Mouse (Mus musculus) left cerebral cortex, adult 9 months (tissue): ENCODE results near the gene Cstb.
"Not testable (repeated sequence)": the region's sequence is repeated elsewhere in the genome, so short reads cannot be mapped to it uniquely, and the experiment has no call there.

Source experiments
- DNase-seq, 2 experiments: peaks; one replicate each; pipeline ENCODE4 v3.0.0; 2022; ENCODE audit warnings: low spot score in 2 of 2

The Cstb gene

DNA sequence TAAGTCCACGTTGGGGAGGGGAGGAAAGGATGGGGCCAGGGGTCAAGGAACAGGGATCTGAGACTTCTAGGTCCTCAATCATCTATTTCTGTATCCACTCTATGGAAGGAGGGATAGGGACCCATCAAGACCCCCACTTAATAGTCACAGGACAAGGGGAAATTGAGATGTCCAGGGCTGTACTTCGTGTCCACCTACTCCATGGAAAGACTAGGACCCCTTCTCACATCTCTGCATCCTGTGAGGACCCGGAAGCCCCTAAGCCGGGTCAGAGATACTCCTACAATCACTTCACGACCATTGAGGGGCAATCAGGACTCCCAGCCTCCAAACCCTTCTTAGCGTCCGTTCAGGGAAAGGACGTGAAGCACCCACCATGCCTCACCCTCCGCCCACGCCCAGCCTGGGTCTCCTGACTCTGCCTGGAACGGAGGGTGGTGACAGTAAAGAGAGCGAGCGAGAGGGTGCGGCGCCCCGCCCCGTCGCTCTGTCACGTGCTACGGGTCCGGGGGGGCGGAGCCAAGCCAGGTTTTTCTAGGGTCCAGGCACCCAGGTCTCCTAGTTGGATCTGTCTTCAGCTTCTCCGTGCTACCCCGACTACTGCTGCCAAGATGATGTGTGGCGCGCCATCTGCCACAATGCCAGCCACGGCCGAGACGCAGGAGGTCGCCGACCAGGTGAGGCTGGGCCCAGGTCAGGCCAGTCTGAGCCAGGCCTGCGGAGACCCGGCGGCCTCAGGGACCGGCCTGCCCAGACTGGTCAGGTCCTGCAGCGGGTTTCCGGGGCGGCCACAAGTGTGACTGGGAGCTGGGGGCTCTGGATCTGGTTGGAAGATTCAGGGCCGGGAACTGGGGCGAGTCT is at the start of gene Cstb:
TSS of gene Cstb (plus strand) at position 489 of the 861 bp plus-strand sequence.
- DNase-seq, result peak; percentile 67 to 84

DNA sequence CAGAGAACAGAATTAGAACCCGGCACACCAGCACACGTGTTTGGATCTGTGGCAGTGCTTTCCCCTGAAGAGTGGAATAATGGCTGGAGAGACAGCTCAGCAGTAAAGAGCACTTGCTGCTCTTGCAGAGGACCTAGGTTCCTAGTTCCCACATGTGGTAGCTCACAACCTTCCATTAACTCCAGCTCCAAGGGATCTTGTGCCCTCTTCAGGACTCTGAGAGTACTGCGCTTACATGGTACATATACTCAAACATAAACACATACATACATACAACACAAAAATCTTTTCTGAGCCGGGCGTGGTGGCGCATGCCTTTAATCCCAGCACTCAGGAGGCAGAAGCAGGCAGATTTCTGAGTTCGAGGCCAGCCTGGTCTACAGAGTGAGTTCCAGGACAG is 47.0 kb upstream of the Cstb start:
- no peak for DNase-seq

DNA sequence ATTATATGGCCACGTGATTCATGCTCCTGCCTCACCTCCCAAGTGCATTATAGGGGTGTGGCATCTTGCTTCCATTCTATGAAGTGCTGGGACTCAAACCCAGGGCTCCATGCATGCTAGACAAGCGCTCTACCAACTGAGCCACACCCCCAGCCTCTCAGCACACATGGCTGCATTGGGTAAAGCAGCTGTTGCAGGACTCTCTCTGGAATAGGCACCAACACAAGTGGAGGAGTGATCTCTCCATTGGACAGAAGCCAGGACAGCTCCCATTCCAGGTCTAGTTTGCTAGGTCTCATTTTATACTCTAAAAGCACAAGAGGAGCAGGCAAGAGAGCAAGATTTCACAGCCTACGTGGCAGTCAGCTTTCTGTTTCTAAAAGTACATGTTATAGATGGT is 41.9 kb upstream of the Cstb start:
- DNase-seq, result no peak

DNA sequence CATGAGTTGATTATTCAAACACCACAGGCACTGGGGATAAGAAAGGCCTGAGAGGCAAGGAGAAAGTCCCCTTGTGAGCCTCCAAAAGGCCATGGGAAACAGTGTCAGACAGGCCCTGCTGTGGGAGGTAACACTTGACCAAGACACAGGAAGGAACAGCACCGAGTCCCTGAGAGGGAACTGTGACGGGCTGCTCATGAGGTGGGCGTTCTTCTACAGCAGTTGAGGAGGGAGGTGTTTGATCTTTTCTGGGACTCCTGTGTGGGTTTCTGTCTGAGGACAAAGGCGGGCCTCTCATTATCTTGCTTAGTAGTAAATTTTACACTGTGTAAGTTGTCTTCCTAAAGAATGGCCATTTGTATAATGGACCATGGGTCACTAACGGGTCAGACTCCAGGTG is 39.9 kb upstream of the Cstb start:
- peak in 1 of 2 experiments; percentile 59 for DNase-seq

DNA sequence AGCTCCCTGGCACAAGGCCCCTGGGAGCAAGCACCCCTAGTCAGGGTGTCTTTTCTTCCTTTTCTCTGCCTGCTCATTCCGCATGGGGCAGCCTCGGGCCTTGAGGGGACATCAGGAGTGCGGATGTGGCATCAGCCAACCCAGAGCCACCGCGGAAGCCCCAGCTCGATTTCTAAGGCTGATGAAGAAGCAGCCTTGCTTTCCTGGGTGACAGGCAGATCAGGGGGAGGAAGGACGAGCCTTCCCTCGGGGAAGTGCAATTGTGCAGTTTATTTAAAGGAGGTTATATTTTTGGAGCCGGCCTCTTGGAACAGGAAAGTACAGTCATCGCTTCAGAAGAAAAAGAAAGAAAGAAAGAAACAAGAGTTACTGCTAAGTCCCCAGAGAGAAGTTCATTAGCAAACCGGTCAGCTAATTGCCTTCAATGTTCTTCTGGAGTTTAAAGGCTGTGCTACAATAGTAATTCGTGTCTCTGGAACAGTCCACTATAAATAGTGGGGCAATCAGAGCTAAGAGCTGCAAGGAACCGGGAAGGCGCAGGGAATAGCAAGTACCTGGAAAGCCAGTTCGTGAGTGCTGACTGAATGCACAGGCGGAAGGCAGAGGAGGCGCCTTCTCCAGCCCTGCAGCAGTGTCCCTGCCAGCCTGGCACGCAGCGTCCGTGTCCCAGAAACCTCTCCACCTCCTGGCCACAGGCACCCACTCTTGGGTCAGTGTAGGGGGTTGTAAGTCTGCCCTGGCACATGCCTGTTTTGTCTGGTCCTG is 37.1 kb upstream of the Cstb start:
- peak; percentile 62 to 71 for DNase-seq

DNA sequence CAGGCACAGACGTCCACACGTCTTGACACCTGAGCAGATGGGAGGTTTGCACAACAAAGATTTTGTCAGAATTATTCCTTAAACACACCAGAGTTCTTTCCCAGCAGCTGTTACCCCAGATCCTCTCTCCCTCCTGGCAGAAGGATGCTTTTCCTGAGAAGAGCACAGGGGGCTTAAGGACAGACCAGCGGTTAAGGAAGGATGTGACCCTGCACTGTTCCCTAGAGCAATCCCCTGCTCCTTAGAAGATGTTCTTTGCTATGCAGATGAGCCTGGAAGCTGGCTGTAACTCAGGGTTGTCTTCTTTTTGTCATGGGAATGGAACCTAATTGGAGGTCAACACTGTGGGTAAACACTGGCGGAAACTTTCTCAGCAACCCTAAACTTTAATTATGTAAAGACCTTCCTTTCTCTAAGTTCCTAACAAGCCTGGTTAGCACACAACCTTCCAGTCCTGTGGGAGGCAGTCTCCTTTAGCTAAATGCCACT is 34.4 kb upstream of the Cstb start:
- no peak for DNase-seq

DNA sequence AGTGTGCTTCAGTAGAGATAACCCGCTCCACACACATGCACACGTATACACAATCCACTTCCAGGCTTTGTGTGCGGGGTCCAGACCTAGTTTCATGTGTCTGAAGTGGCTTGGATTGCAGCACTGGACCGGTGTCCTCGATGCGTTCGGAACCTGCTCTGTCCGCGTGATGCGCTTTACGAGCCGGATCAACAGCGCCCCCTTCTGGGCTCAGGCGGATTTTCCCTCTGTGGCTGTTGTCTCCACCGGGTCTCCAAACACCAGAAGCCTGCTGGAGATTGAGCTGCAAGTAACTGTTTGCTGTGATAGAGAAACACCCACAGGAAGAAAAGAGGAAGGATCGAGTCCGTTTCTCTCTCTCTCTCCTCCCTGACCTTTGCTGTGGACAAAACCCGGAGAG is 33.4 kb upstream of the Cstb start:
- DNase-seq, result peak in 1 of 2 experiments; percentile 88

DNA sequence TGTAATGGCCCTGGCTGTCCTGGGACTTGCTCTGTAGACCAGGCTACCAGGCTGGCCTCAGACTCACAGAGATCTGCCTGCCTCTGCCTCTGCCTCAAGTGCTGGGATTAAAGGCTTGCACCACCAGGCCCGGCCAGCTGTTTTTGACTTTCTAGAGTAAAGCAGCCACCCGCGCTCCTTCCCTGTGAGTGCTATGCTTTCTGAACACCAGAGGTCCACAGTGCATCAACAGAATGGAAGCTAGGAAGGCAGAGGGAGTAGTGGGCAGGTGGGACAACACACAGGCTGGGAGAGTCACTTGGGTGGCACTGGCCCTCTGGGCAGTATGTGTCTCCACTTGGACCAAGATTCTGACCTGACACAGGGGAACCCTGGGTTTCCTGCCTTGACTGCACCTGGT is 30.1 kb upstream of the Cstb start:
- DNase-seq, result no peak

DNA sequence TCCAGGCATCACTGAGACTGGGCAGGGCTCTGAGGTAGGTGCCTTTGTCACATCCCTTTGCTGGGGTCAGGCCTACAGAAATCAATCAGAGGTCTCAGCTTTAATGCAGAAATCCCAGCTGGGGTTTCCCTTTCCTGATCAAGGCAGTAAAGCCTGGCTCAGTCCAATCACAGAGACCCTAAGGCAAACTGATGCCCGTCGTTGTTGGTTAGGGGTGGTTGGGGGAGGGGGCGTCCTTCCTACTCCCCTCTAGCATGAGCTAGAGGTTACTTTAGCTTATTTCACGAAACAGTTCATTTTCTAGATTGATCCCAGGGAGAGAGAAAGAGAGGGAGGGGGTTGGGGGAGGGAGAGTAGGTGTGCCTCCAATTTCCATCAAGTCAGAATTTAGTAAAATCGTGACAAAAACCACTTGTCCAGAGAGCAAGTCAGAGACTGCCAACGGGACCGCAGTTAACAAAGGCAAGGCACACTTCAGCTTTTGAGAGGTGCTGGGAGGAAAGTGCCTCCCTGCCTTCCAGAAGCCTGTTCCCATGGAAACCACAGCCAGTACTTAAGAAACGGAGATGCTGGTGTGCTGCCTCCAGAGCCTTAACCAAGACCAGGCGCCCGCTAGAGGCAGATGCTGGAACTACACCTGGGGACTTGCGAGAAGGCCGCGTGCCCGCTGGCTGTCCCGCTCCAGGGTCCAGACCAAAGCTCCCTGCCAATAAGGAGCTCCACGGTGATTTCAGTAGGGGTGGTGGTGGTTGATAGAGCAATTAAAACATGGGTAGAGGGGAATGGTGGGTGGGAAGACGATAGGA is 29.4 kb upstream of the Cstb start:
- peak; percentile 89 to 98 for DNase-seq

DNA sequence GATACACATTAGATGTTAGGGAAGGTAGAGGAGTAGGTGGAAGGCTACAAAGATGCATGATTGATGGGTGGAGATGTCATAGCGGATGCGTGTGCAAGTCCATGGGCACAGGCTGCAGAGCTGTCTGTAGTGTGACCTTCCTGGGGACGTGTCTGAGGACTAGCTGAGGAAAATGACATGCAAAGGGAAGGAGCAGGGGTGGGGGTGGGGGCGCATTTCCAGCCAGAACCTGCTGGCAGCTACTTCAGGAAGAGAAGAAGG is 28.9 kb upstream of the Cstb start:
- DNase-seq, result no peak

DNA sequence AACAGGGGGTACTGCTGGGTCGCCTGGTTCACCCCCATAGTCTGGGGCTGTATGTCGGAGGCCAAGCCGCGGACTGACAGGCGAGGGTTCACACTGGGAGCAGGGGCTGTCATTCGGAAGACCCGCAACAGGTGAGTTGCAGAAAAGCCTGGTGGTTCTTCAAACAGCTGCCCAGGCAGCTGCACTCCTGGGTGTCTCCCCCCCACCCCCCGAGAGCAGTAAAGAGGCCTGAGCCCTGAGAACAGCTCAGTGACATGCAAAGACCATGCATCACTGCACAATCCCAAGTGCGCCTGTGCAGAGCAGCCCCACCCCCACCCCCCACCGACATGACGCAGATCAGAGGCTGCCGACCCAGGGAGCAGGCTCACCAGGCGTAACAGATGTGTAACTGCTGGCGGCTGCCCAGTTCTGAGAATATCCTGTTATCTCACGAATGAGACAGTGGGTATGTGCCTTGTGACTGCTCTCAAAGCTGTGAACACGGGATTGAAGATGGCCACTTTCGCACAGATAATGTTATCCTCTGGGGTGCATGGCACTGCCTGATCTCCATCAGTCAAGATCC is 26.3 kb upstream of the Cstb start:
- DNase-seq, result no peak

DNA sequence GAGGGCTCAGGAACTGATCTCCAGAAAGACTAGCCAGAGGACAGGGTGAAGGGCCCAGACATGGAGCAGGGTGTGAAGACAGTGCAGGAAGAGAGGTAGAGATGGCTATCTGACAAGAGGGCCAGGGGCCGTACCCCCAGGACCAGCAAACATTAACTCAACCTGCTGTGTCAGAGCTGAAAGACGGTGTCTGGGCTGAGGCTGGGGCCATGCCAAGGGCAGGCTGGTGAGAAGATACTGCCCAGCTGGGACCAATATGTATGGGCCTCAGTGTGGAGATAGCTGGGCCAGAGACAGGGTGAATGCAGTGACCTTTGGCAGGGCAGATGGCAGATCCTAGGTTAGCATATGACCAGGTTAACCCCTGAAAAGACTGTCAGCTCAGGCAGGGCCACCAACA is 24.3 kb upstream of the Cstb start:
- no peak for DNase-seq

DNA sequence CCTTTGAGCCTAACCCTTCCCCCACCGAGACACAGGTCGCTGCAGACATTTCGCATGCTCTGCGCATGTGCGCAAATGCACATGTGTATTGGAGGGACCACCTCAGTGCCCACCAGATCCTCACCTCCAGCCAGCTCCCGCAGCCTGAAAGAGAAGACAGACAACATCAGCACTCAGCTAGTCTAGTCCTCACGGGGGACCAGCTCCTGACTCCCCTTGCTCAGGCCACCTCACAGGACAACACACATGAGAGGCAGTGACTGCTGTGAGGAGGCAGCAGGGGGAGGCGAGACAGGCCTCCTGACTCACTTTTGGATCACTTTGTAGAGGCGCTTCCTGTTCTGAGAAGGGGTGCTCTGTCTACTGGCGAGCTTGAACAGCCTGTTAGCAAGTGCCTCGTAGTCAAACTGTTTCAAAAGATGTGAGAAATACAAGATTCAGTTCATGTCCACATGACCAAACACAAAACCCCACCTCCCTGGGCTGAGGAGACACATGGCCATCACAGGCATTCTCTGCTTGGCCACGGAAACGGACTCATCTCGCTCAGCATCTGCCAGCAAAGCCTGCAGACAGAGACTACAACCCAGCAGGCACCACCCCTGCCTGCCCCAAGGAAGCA is 23.1 kb upstream of the Cstb start:
- DNase-seq, result no peak

DNA sequence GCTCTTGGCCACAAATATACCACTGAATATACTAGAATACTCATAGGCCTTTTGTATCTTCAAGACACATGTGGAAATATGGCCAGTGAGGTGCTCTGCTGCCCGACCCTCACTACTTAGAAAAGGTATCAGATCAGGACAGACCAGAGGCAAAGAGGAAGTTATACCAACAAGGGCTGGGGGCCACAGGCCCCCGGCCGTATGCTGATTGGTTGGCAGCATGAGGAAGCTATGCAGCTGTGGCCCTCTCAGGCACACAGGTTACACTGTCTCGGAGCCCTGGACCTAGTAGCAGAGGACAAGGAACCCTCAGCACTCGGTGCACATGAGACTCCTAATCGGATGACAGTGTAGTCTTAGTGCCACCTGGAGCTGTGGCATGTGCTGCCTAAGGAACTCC is 19.3 kb upstream of the Cstb start:
- no peak for DNase-seq

DNA sequence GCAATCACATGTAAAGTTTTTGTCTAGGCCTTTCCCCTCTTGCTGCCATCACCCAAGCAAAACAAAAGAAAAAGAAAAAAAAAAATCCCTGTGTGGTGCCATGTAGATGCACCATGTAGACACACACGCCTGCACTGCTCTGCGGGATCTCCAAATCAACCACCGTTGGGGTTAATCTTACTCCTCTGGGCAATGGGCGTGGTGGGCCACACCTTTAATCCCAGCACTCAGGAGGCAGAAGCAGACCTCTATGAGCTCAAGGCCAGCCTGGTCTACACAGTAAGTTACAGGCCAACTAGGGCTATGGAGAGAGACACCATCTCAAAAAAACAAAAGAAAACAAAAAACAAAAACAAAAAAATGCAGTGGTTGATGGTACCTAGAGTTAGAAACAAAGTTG is 18.3 kb upstream of the Cstb start:
- DNase-seq, result no peak

DNA sequence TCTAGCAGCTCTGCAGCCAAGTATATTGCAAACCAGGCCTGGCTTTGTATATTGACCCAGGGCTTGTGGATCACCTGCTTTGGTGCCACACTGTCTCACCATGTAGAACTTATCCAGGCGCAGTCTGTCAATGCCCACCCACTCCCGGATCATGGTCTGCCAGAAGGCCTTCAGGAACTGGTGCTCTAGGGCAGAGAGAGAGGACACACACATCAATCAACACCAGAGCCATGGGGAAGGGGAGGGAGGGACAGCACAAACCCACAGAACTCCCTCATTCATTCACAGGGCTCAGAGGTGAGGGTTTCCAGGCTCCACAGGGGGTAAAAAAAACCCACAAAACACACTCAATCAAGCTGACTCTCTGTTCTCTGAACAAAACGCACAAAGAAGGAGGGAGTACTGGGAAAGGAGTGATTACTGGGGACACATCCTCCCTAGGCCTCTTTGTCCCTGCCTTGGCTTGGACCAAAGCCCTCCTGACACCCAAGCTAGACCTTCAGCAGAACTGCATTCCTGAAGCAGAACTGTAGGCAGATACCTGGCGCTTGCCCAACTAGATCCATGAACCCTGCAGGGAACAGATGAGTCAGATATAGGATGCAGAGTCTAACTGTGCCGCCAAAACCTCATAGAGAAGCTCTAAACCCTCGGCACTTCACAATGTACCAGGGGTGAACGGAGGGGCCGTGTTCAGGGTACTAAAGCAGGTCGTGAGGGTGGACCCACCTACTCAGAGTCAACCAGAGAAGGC is 16.3 kb upstream of the Cstb start:
- no peak for DNase-seq

DNA sequence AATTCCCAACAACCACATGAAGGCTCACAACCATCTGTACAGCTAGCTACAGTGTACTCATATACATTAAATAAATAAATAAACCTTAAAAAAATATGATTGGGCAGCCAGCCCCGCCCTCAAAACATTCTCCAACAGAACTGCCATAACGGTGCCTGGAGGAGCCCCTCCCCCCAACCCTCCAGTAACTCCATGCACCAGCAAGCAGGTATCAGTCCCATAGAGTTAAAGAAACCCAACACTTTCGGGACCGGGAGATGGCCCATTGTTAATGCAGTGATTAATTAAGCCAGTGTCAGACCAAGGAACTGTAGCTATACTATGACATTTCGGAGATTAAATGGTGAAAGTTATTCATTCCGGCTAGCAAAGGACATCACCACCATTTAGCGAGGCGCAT is 13.6 kb upstream of the Cstb start:
- no peak for DNase-seq

DNA sequence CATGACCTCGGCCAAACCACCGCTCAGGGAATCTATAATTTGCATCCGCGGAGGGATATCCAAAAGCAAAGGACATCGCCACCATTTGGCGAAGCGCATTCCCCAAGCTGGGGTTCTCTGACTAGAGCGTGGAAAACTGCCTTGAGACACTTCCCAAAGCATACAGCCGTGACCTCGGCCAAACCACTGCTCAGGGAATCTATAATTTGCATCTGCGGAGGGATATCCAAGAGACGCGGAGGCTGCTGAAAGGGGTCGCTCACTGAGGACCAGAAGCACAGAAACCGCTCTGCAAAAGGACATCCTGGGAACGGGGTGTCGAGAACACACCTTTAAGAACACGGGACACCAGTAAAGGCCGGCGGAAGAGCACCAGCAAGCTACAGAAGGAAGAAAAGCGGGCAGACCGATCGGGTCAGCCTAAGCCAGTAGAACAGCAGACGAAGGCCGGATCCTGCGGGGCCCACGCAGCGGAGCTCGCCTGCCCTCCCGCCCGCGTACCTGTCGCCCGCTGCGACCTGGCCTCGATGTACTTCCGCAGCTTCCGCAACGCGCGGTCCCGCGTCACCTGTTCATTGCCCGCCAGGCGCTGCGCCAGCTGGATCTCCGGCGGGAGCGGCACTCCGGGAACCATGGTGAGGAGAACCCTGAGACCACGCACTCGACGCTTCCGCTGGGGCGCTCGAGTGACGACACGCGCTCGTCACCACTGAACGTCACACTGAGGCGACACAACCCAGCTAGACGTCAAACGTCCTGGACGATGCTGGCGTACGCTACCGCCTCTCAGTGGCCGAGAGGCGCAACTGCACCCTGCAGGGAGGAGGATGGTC is 12.9 kb upstream of the Cstb start, which contains the start of gene Rrp1:
TSS of gene Rrp1 (minus strand) at position 725 of the 833 bp plus-strand sequence.
- peak; percentile 91 to 98 for DNase-seq

DNA sequence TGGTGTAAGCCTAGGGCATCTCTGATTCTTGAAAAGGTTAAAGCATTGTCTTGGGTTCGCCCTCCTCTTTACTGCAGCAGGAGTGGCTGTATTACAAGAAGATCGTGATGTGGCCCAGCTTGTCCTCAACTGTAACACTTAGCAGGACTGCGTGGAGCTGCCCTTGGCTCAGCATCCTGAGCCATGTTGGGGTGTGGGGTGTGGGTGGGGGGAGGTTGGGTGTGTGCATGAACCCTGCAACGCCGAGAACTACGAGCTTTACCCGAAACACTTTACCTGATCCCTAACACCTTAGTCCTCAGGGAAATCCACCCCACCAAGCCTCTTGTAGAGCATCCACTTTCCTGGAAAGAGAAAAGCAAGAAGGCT is 12.3 kb upstream of the Cstb start:
- no peak for DNase-seq

DNA sequence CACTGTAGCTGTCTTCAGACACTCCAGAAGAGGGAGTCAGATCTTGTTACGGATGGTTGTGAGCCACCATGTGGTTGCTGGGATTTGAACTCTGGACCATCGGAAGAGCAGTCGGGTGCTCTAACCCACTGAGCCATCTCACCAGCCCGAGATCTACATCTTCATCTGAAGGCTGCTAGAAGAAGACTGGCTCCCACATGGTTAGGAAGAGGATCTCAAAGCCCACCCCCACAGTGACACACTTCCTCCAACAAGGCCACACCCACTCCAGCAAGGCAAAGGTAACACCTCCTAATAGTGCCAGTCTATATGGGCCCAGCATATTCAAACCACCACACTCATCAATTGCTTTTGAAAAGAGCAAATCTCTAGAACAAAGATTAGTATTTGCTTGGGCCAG is 10.5 kb upstream of the Cstb start:
- DNase-seq, result not testable (repeated sequence)
